Mouse (Mus musculus): Measurements from ENCODE around the gene Cpt1a. TPM values are rescaled to one million over a fixed set of nuclear protein-coding genes. Genes with fewer than 3 reads are reported as not detected.

The Cpt1a gene
- polyA plus RNA-seq, 1 experiment from 2014 or later = 43.7 TPM

DNA sequence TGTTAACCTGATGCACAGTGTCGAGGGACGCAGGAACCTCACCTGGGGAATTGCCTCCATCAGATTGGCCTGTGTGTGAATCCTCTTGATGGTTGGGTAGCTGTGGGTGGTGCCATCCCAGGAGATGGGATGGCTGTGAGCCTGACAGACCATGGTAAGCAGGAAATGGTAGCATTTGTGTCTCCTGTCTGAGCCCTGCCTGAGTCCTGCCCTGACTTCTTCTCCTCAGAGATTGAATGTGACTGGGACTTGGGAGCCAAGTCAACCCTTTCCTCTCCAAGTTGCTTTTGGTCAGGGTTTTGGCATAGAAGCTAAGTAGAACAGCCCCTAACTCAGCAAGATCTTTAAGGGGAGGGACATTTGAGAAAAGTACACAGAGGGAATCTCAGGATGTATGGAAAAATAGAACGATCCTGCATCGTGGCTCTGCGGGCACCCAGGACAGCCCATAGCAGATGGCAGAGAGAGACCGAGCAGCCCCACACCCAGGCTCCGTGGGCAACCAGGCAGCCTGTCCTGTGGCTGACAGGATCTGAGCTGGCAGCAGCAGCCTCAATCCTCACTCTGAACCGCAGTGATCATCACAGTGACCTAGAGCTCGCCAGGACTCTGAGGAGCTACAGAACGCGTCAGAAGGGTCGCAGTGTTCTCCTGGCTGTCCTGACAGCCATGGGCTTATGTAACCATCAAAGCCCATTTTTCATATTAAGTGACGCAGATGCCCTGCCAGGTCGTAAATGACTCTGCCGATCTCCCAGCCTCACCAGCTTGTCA, 106.1 kb downstream of the Cpt1a start:
- no peaks in the 10 kb centered on the region for H3K9me3 ChIP-seq (ENCODE audit: control insufficient read depth, low read length)
- WGBS = 76% methylated on average over 15 of the region's 15 CpGs
- no peak overlapping the region for H3K27ac ChIP-seq (ENCODE audit: low read length)
- no peak overlapping the region for H3K9ac ChIP-seq (ENCODE audit: low read depth, low read length)
- H3K4me3 ChIP-seq (ENCODE audit: low read length) = no peak overlapping the region
- peaks cover 7% of the 10 kb centered on the region; the same call in 1 of the 2 replicates for H3K4me1 ChIP-seq (ENCODE audit: control insufficient read depth, insufficient read depth, low read length)
- H3K27me3 ChIP-seq (replicated peaks; ENCODE audit: control insufficient read depth, insufficient read depth, low read length) = no peaks in the 10 kb centered on the region
- H3K36me3 ChIP-seq (ENCODE audit: control insufficient read depth, insufficient read depth, low read length) = no peaks in the 10 kb centered on the region
- no peak for ATAC-seq
- H3K4me2 ChIP-seq (ENCODE audit: low read depth, low read length) = no peak overlapping the region

DNA sequence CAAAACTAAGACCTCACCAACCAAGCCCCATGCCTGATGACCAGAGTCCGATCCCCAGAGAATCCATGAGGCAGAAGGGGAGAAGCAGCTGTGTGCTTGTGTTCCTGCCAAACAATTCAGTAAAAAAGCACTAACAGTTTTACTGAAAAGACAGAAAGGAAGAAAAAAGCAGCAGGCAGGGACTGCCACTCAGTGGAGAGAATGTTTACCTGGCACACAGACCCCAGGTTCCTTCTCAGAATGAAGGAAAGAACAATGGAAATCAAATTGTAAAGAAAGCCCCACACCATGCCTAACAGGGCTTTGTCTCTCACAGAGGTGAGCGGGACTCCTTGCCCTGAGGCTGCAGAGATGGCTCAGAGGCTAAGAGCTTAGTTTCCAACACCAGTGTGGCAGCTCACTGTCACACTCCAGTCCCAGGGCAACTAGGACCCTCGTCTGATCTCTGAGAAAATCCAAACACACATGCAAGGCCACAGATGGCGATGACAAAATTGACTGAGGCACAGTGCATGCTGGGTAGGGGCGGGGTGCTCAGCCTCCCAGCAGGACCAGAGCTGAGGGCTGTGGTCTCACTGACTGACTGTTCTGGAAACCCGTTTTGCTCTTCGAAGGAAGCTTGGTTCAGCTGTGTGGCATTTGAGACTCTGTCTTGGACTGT, 107.2 kb downstream of the Cpt1a start:
- ATAC-seq = no peak
- 55% methylated on average over 7 of the region's 7 CpGs for WGBS
- H3K4me2 ChIP-seq (ENCODE audit: low read depth, low read length) = no peak overlapping the region

DNA sequence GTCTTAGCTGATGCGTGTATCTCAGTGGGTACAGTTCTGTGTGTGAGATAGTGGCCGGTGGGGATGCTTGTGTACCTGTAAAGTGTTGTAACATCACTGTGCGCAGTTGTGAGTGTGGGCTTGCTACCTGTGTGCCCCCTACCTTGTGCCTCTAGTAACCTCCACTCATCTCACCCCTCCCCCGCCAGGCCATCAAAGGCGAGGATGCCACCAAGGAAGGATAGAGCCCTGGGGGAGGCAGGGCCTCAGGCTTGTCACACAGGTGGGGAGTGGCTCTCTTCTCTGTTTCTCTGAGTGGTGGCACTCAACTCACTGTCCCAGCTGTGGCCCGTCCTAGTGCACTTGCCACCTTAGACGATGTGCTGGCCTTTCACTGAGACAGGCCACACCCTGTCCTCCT, 108.9 kb downstream of the Cpt1a start:
- H3K4me3 ChIP-seq (ENCODE audit: low read length) = no peak overlapping the region
- no peaks in the 10 kb centered on the region for H3K36me3 ChIP-seq (ENCODE audit: control insufficient read depth, insufficient read depth, low read length)
- no peaks in the 10 kb centered on the region for H3K9me3 ChIP-seq (ENCODE audit: control insufficient read depth, low read length)
- no peak overlapping the region for H3K9ac ChIP-seq (ENCODE audit: low read depth, low read length)
- no peaks in the 10 kb centered on the region for H3K27me3 ChIP-seq (replicated peaks; ENCODE audit: control insufficient read depth, insufficient read depth, low read length)
- H3K4me2 ChIP-seq (ENCODE audit: low read depth, low read length) = no peak overlapping the region
- WGBS = 69% methylated on average over 7 of the region's 7 CpGs
- ATAC-seq = no peak
- H3K27ac ChIP-seq (ENCODE audit: low read length) = no peak overlapping the region
- H3K4me1 ChIP-seq (ENCODE audit: control insufficient read depth, insufficient read depth, low read length) = no peaks in the 10 kb centered on the region

More for the DNA sequence above, 107.2 kb downstream of the Cpt1a start:
- H3K4me3 ChIP-seq (ENCODE audit: low read length) = no peak overlapping the region
- H3K27me3 ChIP-seq (replicated peaks; ENCODE audit: control insufficient read depth, insufficient read depth, low read length) = no peaks in the 10 kb centered on the region
- H3K9ac ChIP-seq (ENCODE audit: low read depth, low read length) = no peak overlapping the region
- no peaks in the 10 kb centered on the region for H3K9me3 ChIP-seq (ENCODE audit: control insufficient read depth, low read length)
- H3K4me1 ChIP-seq (ENCODE audit: control insufficient read depth, insufficient read depth, low read length) = 0 out of 2 replicates have a peak, but pooled peaks cover 1% of the 10 kb centered on the region
- no peak overlapping the region for H3K27ac ChIP-seq (ENCODE audit: low read length)
- no peaks in the 10 kb centered on the region for H3K36me3 ChIP-seq (ENCODE audit: control insufficient read depth, insufficient read depth, low read length)

DNA sequence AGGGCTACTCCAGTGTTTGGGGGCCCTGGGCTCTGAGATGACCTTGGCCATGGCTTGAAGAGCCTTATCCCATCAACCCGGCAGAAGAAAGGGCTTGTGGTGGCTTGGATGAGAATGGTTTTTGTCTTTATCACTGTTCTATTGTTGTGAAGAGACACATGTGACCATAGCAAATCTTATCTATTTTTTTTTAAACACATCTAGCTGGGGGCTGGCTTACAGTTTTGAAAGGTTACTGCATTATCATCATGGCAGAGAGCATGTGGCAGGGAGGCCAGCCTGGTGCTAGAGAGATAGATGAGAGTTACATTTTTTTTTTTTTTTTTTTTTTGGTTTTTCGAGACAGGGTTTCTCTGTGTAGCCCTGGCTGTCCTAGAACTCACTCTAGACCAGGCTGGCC, 109.8 kb downstream of the Cpt1a start:
- Histone ChIP-seq H3K4me3 (ENCODE audit: low read length) (no peak overlapping the region), H3K27ac (ENCODE audit: low read length) (no peak overlapping the region), H3K36me3 (ENCODE audit: control insufficient read depth, insufficient read depth, low read length) (no peaks in the 10 kb centered on the region), H3K4me2 (ENCODE audit: low read depth, low read length) (no peak overlapping the region), H3K9ac (ENCODE audit: low read depth, low read length) (no peak overlapping the region), H3K27me3 (replicated peaks; ENCODE audit: control insufficient read depth, insufficient read depth, low read length) (no peaks in the 10 kb centered on the region), H3K4me1 (ENCODE audit: control insufficient read depth, insufficient read depth, low read length) (no peaks in the 10 kb centered on the region), H3K9me3 (ENCODE audit: control insufficient read depth, low read length) (no peaks in the 10 kb centered on the region)
- no peak for ATAC-seq
- WGBS = 80% methylated on average over 1 of the region's 2 CpGs

DNA sequence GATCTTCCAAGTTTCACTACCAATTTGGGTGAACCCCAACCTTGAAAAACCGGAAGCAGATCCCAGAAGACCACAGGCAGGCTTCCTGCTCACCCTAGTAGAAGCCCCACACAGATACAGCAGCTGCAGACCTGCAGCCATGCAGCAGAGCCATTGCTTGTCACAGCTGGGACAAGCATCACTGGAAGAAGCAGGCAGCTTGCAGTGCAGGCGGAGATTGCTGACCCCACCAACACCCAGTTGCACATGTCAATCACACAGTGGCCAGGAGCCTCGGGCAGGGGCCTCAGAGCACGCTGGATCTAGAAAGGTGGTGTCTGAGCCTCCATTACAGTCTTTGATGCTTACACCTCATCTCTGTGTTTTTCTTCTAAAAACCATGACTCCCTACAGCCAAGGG, 112.0 kb downstream of the Cpt1a start:
- Histone ChIP-seq H3K9ac (ENCODE audit: low read depth, low read length) (no peak overlapping the region), H3K9me3 (ENCODE audit: control insufficient read depth, low read length) (no peaks in the 10 kb centered on the region), H3K27ac (ENCODE audit: low read length) (no peak overlapping the region), H3K4me2 (ENCODE audit: low read depth, low read length) (no peak overlapping the region), H3K4me1 (ENCODE audit: control insufficient read depth, insufficient read depth, low read length) (no peaks in the 10 kb centered on the region), H3K27me3 (replicated peaks; ENCODE audit: control insufficient read depth, insufficient read depth, low read length) (no peaks in the 10 kb centered on the region), H3K4me3 (ENCODE audit: low read length) (no peak overlapping the region), H3K36me3 (ENCODE audit: control insufficient read depth, insufficient read depth, low read length) (no peaks in the 10 kb centered on the region)
- 48% methylated on average over 4 of the region's 4 CpGs for WGBS
- ATAC-seq = no peak

DNA sequence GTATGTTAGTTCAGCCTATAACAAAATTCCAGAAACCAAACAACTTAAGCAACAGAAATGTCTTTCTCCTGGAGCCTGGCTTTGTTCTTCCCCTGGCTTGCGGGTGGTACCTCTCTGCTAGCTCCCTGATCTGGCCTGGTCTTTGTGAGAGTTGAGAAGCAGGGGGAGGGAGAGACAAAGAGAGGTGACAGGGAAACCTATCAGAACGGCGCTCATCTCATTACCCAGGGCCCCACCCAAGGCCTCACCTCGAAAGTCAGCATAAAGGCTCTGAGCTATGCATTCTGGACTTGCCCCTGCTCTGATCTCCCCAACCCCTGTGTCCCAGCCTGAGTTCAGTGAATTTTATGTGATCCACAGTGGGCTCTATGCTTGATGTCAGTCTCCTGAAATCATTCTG, 112.5 kb downstream of the Cpt1a start:
- no peaks in the 10 kb centered on the region for H3K36me3 ChIP-seq (ENCODE audit: control insufficient read depth, insufficient read depth, low read length)
- no peak overlapping the region for H3K4me3 ChIP-seq (ENCODE audit: low read length)
- H3K9me3 ChIP-seq (ENCODE audit: control insufficient read depth, low read length) = no peaks in the 10 kb centered on the region
- no peaks in the 10 kb centered on the region for H3K27me3 ChIP-seq (replicated peaks; ENCODE audit: control insufficient read depth, insufficient read depth, low read length)
- H3K4me2 ChIP-seq (ENCODE audit: low read depth, low read length) = no peak overlapping the region
- ATAC-seq = no peak
- H3K4me1 ChIP-seq (ENCODE audit: control insufficient read depth, insufficient read depth, low read length) = no peaks in the 10 kb centered on the region
- H3K27ac ChIP-seq (ENCODE audit: low read length) = no peak overlapping the region
- no peak overlapping the region for H3K9ac ChIP-seq (ENCODE audit: low read depth, low read length)
- WGBS = 45% methylated on average over 4 of the region's 4 CpGs

Small RNA genes within 50 kb of the gene (microRNA-seq; reads per million reads assigned to microRNA genes)
- gene Mir6984 = not detected

Other genes starting within 250 kb of the Cpt1a start
- 108 and 122 TPM in 2 replicates for gene Mrpl21, start 39.4 kb upstream of the Cpt1a start, polyA plus RNA-seq (2015; fragmentation: Nextera tagmentation; extraction: Ambion mirVana)
- 7.2 and 7.9 TPM in 2 replicates for gene Ighmbp2, start 39.3 kb upstream of the Cpt1a start, polyA plus RNA-seq (2015; fragmentation: Nextera tagmentation; extraction: Ambion mirVana)
- gene Tesmin, start 66.5 kb downstream of the Cpt1a start, polyA plus RNA-seq (2015; fragmentation: Nextera tagmentation; extraction: Ambion mirVana) = 0.16 and 0.43 TPM in 2 replicates
- 16.7 and 17.7 TPM in 2 replicates for gene Gal, start 92.2 kb downstream of the Cpt1a start, polyA plus RNA-seq (2015; fragmentation: Nextera tagmentation; extraction: Ambion mirVana)

Data from intestine, embryonic 16.5 days (tissue).